Mouse (Mus musculus): ENCODE measurements around the gene Vmn2r90. TPM values are rescaled to one million over a fixed set of nuclear protein-coding genes. Genes with fewer than 3 reads are reported as not detected.
"Not testable (repeated sequence)": the region's sequence is repeated elsewhere in the genome, so short reads cannot be mapped to it uniquely, and the experiment has no call there.

Vmn2r90 gene
- polyA plus RNA-seq (2012; rRNA removed), result not detected in 2 replicates

GRCm38 (mm10) chr17:17703447-17703846 lies at the start of gene Vmn2r90:
Vmn2r90 (plus strand) TSS chr17:17703747.
- no peak for DNase-seq (ENCODE audit: low read depth)

DNA sequence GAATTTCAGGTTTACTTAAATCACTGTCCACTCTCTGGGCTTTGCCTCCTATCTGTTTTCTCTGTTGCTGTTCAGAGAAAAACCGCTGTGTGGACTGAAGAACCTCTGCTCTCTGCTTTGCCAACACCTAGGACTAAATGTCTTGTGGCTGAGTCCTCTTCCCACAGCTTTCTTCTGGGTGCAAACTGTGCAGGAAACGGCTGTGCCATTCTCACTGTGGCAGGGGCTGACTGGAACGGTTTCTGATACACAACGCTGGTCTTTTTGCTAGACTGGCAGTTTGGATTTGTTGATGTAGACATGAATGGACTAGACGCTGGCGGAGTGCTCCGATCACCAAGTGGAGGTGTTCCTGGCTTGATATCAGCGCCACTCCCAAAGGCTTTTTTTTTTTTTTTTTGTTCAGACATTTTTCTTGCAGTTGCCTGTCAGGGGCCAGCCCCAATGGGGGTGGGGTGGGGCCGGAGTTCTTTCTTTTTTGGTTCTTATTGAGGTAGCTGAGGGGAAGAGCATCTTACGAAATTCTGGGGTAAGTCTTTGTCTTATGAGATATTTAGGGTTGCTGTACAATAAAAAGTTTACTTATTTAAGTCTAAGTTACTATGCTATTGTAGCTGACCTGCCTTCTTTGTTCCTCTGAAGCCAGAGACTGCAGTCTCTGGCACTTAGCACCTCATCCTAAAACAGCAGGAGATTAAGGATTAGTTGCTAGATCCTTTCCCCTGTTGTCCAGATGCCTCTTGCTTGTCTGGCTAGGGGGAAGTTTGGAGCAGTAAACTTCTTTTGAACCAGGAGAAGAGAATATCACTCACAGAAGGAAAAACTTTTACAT lies 48.3 kb upstream of the Vmn2r90 start:
- no peak for DNase-seq (ENCODE audit: low read depth)

DNA sequence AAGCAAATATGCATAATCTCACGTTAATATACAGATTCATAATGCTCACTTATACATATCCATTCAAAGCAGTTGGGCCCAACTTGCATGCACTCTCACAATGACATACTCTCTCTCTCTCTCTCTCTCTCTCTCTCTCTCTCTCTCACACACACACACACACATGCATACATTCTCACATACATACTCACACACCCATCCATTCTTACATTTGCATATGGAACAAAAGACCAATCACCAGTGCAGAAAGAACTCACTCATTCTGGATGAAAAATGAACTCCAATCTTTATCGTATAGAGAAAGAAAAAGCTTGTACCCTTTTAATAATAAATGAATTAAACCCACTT lies 47.7 kb upstream of the Vmn2r90 start:
- DNase-seq (ENCODE audit: low read depth), result no peak

- DNase-seq (ENCODE audit: low read depth), result no peak
These were observed 24.8 kb upstream of the Vmn2r90 start for GRCm38 (mm10) chr17:17678781-17679180.

- no peak for DNase-seq (ENCODE audit: low read depth)
These were observed 12.9 kb upstream of the Vmn2r90 start for GRCm38 (mm10) chr17:17690659-17691058.

GRCm38 (mm10) chr17:17732396-17732795 lies 28.8 kb downstream of the Vmn2r90 start:
- not testable (repeated sequence) for DNase-seq (ENCODE audit: low read depth)

GRCm38 (mm10) chr17:17738635-17739034 lies 35.1 kb downstream of the Vmn2r90 start:
- DNase-seq (ENCODE audit: low read depth), result no peak

DNA sequence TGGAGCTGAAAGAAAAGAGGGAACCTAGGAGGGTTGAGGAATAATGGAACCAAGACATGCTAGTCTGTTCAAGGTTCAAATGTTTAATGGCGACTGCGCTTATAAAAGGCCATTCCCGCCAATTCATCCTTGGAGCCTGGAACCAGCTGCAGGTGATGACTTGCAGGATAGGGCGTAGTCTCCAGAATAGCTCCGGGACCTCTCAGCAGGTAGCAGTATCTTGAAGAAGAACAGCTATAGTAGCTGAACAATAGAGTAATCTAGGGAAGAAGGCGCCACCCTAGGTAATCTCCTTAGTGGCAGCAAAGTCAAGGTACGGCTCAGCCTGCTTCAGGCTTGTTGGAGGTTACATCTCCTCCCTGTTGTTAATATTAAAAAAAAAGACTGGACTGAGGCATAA lies 35.8 kb downstream of the Vmn2r90 start:
- DNase-seq (ENCODE audit: low read depth), result not testable (repeated sequence)

GRCm38 (mm10) chr17:17739936-17740335 lies 36.4 kb downstream of the Vmn2r90 start:
- DNase-seq (ENCODE audit: low read depth), result not testable (repeated sequence)

GRCm38 (mm10) chr17:17741516-17741915 lies 38.0 kb downstream of the Vmn2r90 start:
- DNase-seq (ENCODE audit: low read depth), result not testable (repeated sequence)

- DNase-seq (ENCODE audit: low read depth), result not testable (repeated sequence)
These were observed 45.8 kb downstream of the Vmn2r90 start for GRCm38 (mm10) chr17:17749371-17749770.

DNA sequence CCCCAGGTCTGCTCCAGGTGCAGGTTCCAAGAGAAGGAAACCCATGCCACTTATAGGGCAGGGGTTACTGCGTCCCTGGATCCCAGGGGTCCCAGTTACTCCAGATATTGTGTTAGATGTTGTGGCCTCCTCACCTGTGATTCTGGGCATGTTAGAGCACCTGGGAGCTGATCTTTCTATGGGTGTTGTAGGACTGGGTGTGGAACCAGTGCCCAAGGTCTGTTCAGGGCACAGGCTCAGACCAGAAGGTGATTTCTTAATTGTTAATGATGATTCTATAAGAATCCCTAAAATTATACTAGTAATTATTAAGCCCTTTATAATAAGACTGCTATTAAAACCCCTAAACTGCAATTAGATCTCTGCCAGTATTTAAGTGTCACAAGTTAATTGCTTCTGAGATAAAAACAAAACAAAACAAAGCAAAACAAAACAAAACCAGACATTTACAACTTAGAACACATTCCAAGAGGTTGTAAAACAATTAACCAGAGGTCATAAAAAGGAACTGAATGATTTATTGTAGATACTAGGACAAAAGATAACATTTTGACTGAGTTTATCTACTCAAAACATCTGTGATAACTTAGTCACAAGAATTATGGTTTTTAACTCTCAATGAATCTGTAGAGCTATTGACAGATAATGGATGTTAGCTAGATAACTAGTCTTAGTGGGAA lies 59.2 kb downstream of the Vmn2r90 start:
- DNase-seq (ENCODE audit: low read depth), result no peak

GRCm38 (mm10) chr17:17764206-17764605 lies 60.7 kb downstream of the Vmn2r90 start:
- DNase-seq (ENCODE audit: low read depth), result no peak

- no peak for DNase-seq (ENCODE audit: low read depth)
These were observed 62.9 kb downstream of the Vmn2r90 start for GRCm38 (mm10) chr17:17766481-17766880.

Other genes starting within 250 kb of the Vmn2r90 start
- gene Lnpep, start 78.7 kb upstream of the Vmn2r90 start, polyA plus RNA-seq (2012; rRNA removed), result 12.3 and 16.2 TPM in 2 replicates
- 80.0 and 90.9 TPM in 2 replicates for gene Spaca6, start 123.4 kb downstream of the Vmn2r90 start, polyA plus RNA-seq (2012; rRNA removed)
- 0.32 and 0.92 TPM in 2 replicates for gene Has1, start 151.5 kb downstream of the Vmn2r90 start, polyA plus RNA-seq (2012; rRNA removed)
- gene Fpr1, start 180.2 kb downstream of the Vmn2r90 start, polyA plus RNA-seq (2012; rRNA removed), result 0.41 and 0.69 TPM in 2 replicates
- gene Fpr2, start 184.1 kb downstream of the Vmn2r90 start, polyA plus RNA-seq (2012; rRNA removed), result 0.23 and 0.34 TPM in 2 replicates
- gene Fpr3, start 184.1 kb downstream of the Vmn2r90 start, polyA plus RNA-seq (2012; rRNA removed), result not detected in 2 replicates

Data from gonadal fat pad, adult 2 months (tissue).